Mouse (Mus musculus): Measurements from ENCODE around the gene Rps6ka1. TPM values are rescaled to one million over a fixed set of nuclear protein-coding genes. Genes with fewer than 3 reads are reported as not detected.

The Rps6ka1 gene
- polyA plus RNA-seq, 1 experiment from 2014 or later: 47.6 TPM

- no peak overlapping the region for H3K9ac ChIP-seq (ENCODE audit: low read length)
- no peaks in the 10 kb centered on the region for H3K4me1 ChIP-seq (ENCODE audit: control insufficient read depth, insufficient read depth, low read length)
- ATAC-seq (ENCODE audit: insufficient number of reproducible peaks, low FRiP score, low TSS enrichment, low read depth) (no peak), DNase-seq (ENCODE audit: low spot score) (no peak)
- H3K36me3 ChIP-seq (ENCODE audit: control insufficient read depth, insufficient read depth, low read length): peaks cover 7% of the 10 kb centered on the region; the same call in 1 of the 2 replicates
- 79% methylated on average over 12 of the region's 12 CpGs for WGBS
- H3K27me3 ChIP-seq (ENCODE audit: control insufficient read depth, insufficient read depth, low read length): no peaks in the 10 kb centered on the region
- no peak overlapping the region for H3K4me3 ChIP-seq (ENCODE audit: low read depth, low read length)
- H3K4me2 ChIP-seq (ENCODE audit: low read depth, severe bottlenecking): no peak overlapping the region
- no peak overlapping the region for H3K27ac ChIP-seq (replicated peaks; ENCODE audit: low read depth, low read length)
- no peaks in the 10 kb centered on the region for H3K9me3 ChIP-seq (ENCODE audit: control insufficient read depth, low read length)
Measured at GRCm38 (mm10) chr4:133863795-133864379, 23.7 kb downstream of the Rps6ka1 start.

- 70% methylated on average over 4 of the region's 4 CpGs for WGBS
- no peak overlapping the region for H3K4me3 ChIP-seq (ENCODE audit: low read depth, low read length)
- H3K27ac ChIP-seq (replicated peaks; ENCODE audit: low read depth, low read length): no peak overlapping the region
- no peak overlapping the region for H3K4me2 ChIP-seq (ENCODE audit: low read depth, severe bottlenecking)
- H3K36me3 ChIP-seq (ENCODE audit: control insufficient read depth, insufficient read depth, low read length): peaks cover 9% of the 10 kb centered on the region; the same call in 1 of the 2 replicates
- H3K9me3 ChIP-seq (ENCODE audit: control insufficient read depth, low read length): no peaks in the 10 kb centered on the region
- no peaks in the 10 kb centered on the region for H3K4me1 ChIP-seq (ENCODE audit: control insufficient read depth, insufficient read depth, low read length)
- no peak overlapping the region for H3K9ac ChIP-seq (ENCODE audit: low read length)
- H3K27me3 ChIP-seq (ENCODE audit: control insufficient read depth, insufficient read depth, low read length): no peaks in the 10 kb centered on the region
- ATAC-seq (ENCODE audit: insufficient number of reproducible peaks, low FRiP score, low TSS enrichment, low read depth) (no peak), DNase-seq (ENCODE audit: low spot score) (no peak)
Measured at GRCm38 (mm10) chr4:133857527-133857926, 30.1 kb downstream of the Rps6ka1 start.

- ATAC-seq (ENCODE audit: insufficient number of reproducible peaks, low FRiP score, low TSS enrichment, low read depth): no peak
- 87% methylated on average over 4 of the region's 4 CpGs for WGBS
- Histone ChIP-seq H3K4me2 (ENCODE audit: low read depth, severe bottlenecking) (no peak overlapping the region), H3K4me1 (ENCODE audit: control insufficient read depth, insufficient read depth, low read length) (no peaks in the 10 kb centered on the region), H3K4me3 (ENCODE audit: low read depth, low read length) (no peak overlapping the region), H3K9me3 (ENCODE audit: control insufficient read depth, low read length) (no peaks in the 10 kb centered on the region), H3K27ac (replicated peaks; ENCODE audit: low read depth, low read length) (no peak overlapping the region), H3K36me3 (ENCODE audit: control insufficient read depth, insufficient read depth, low read length) (peaks cover 8% of the 10 kb centered on the region; the same call in 1 of the 2 replicates), H3K27me3 (ENCODE audit: control insufficient read depth, insufficient read depth, low read length) (no peaks in the 10 kb centered on the region), H3K9ac (ENCODE audit: low read length) (no peak overlapping the region)
- no peak for DNase-seq (ENCODE audit: low spot score)
Measured at GRCm38 (mm10) chr4:133854621-133855020, 33.0 kb downstream of the Rps6ka1 start.

- Histone ChIP-seq H3K36me3 (ENCODE audit: control insufficient read depth, insufficient read depth, low read length) (peaks cover 8% of the 10 kb centered on the region; the same call in 1 of the 2 replicates), H3K4me1 (ENCODE audit: control insufficient read depth, insufficient read depth, low read length) (no peaks in the 10 kb centered on the region), H3K27ac (replicated peaks; ENCODE audit: low read depth, low read length) (no peak overlapping the region), H3K27me3 (ENCODE audit: control insufficient read depth, insufficient read depth, low read length) (no peaks in the 10 kb centered on the region), H3K4me3 (ENCODE audit: low read depth, low read length) (no peak overlapping the region), H3K9me3 (ENCODE audit: control insufficient read depth, low read length) (no peaks in the 10 kb centered on the region), H3K9ac (ENCODE audit: low read length) (no peak overlapping the region), H3K4me2 (ENCODE audit: low read depth, severe bottlenecking) (no peak overlapping the region)
- no peak for ATAC-seq (ENCODE audit: insufficient number of reproducible peaks, low FRiP score, low TSS enrichment, low read depth)
- DNase-seq (ENCODE audit: low spot score): no peak
- 70% methylated on average over 10 of the region's 10 CpGs for WGBS
Measured at GRCm38 (mm10) chr4:133853630-133854029, 34.0 kb downstream of the Rps6ka1 start.

- WGBS: 79% methylated on average over 1 of the region's 1 CpGs
- no peak for DNase-seq (ENCODE audit: low spot score)
- Histone ChIP-seq H3K4me2 (ENCODE audit: low read depth, severe bottlenecking) (no peak overlapping the region), H3K4me1 (ENCODE audit: control insufficient read depth, insufficient read depth, low read length) (no peaks in the 10 kb centered on the region), H3K9me3 (ENCODE audit: control insufficient read depth, low read length) (no peaks in the 10 kb centered on the region), H3K27me3 (ENCODE audit: control insufficient read depth, insufficient read depth, low read length) (no peaks in the 10 kb centered on the region), H3K9ac (ENCODE audit: low read length) (no peak overlapping the region), H3K36me3 (ENCODE audit: control insufficient read depth, insufficient read depth, low read length) (peaks cover 11% of the 10 kb centered on the region; the same call in 1 of the 2 replicates), H3K27ac (replicated peaks; ENCODE audit: low read depth, low read length) (no peak overlapping the region), H3K4me3 (ENCODE audit: low read depth, low read length) (no peak overlapping the region)
- ATAC-seq (ENCODE audit: insufficient number of reproducible peaks, low FRiP score, low TSS enrichment, low read depth): no peak
Measured at GRCm38 (mm10) chr4:133846625-133847024, 41.0 kb downstream of the Rps6ka1 start.

- H3K4me3 ChIP-seq (ENCODE audit: low read depth, low read length): no peak overlapping the region
- no peak overlapping the region for H3K9ac ChIP-seq (ENCODE audit: low read length)
- 90% methylated on average over 9 of the region's 9 CpGs for whole genome bisulfite sequencing
Measured at GRCm38 (mm10) chr4:133845060-133845459, 42.5 kb downstream of the Rps6ka1 start.

GRCm38 (mm10) chr4:133844209-133844841 is 43.3 kb downstream of the Rps6ka1 start:
- ATAC-seq (ENCODE audit: insufficient number of reproducible peaks, low FRiP score, low TSS enrichment, low read depth) (no peak), DNase-seq (ENCODE audit: low spot score) (no peak)
- Histone ChIP-seq H3K9ac (ENCODE audit: low read length) (no peak overlapping the region), H3K9me3 (ENCODE audit: control insufficient read depth, low read length) (no peaks in the 10 kb centered on the region), H3K4me3 (ENCODE audit: low read depth, low read length) (no peak overlapping the region), H3K4me2 (ENCODE audit: low read depth, severe bottlenecking) (no peak overlapping the region), H3K27ac (replicated peaks; ENCODE audit: low read depth, low read length) (no peak overlapping the region), H3K36me3 (ENCODE audit: control insufficient read depth, insufficient read depth, low read length) (peaks cover 5% of the 10 kb centered on the region; the same call in 1 of the 2 replicates), H3K4me1 (ENCODE audit: control insufficient read depth, insufficient read depth, low read length) (0 out of 2 replicates have a peak, but pooled peaks cover 2% of the 10 kb centered on the region), H3K27me3 (ENCODE audit: control insufficient read depth, insufficient read depth, low read length) (no peaks in the 10 kb centered on the region)
- 82% methylated on average over 14 of the region's 14 CpGs for WGBS

More at GRCm38 (mm10) chr4:133845060-133845459, 42.5 kb downstream of the Rps6ka1 start:
- Histone ChIP-seq H3K9me3 (ENCODE audit: control insufficient read depth, low read length) (no peaks in the 10 kb centered on the region), H3K27ac (replicated peaks; ENCODE audit: low read depth, low read length) (no peak overlapping the region), H3K27me3 (ENCODE audit: control insufficient read depth, insufficient read depth, low read length) (no peaks in the 10 kb centered on the region), H3K36me3 (ENCODE audit: control insufficient read depth, insufficient read depth, low read length) (peaks cover 5% of the 10 kb centered on the region; the same call in 1 of the 2 replicates), H3K4me1 (ENCODE audit: control insufficient read depth, insufficient read depth, low read length) (0 out of 2 replicates have a peak, but pooled peaks cover 2% of the 10 kb centered on the region), H3K4me2 (ENCODE audit: low read depth, severe bottlenecking) (no peak overlapping the region)
- DNase-seq (ENCODE audit: low spot score) (no peak), ATAC-seq (ENCODE audit: insufficient number of reproducible peaks, low FRiP score, low TSS enrichment, low read depth) (no peak)

- H3K27me3 ChIP-seq (ENCODE audit: control insufficient read depth, insufficient read depth, low read length): no peaks in the 10 kb centered on the region
- 92% methylated on average over 10 of the region's 10 CpGs for WGBS
- H3K4me2 ChIP-seq (ENCODE audit: low read depth, severe bottlenecking): no peak overlapping the region
- no peak overlapping the region for H3K27ac ChIP-seq (replicated peaks; ENCODE audit: low read depth, low read length)
- no peak overlapping the region for H3K9ac ChIP-seq (ENCODE audit: low read length)
- ATAC-seq (ENCODE audit: insufficient number of reproducible peaks, low FRiP score, low TSS enrichment, low read depth) (no peak), DNase-seq (ENCODE audit: low spot score) (no peak)
- H3K36me3 ChIP-seq (ENCODE audit: control insufficient read depth, insufficient read depth, low read length): peaks cover 3% of the 10 kb centered on the region; the same call in 1 of the 2 replicates
- H3K4me3 ChIP-seq (ENCODE audit: low read depth, low read length): no peak overlapping the region
- H3K4me1 ChIP-seq (ENCODE audit: control insufficient read depth, insufficient read depth, low read length): 0 out of 2 replicates have a peak, but pooled peaks cover 2% of the 10 kb centered on the region
- H3K9me3 ChIP-seq (ENCODE audit: control insufficient read depth, low read length): no peaks in the 10 kb centered on the region
Measured at GRCm38 (mm10) chr4:133842992-133843737, 44.4 kb downstream of the Rps6ka1 start.

All from limb, embryonic 11.5 days (tissue).